Mouse (Mus musculus) forebrain, embryonic 13.5 days (tissue): ENCODE results near the gene Ccr9. TPM values are rescaled to one million over a fixed set of nuclear protein-coding genes. Genes with fewer than 3 reads are reported as not detected.
"Not testable (repeated sequence)": the region's sequence is repeated elsewhere in the genome, so short reads cannot be mapped to it uniquely, and the experiment has no call there.

Experiments used
- ATAC-seq: fragments of 200-750 bp; cut with Nextera tagmentation; 2 replicates; pipeline ENCODE4 v1.8.0; 2017
- H3K27ac ChIP-seq: fragments of 300-500 bp; sonication (generic); 2 replicates; pipeline ENCODE4 v1.5.1; 2015; ENCODE audit warnings: inconsistent platforms, mild to moderate bottlenecking, moderate library complexity
- H3K27me3 ChIP-seq: fragments of 300-500 bp; sonication (generic); 2 replicates; pipeline ENCODE4 v1.6.1; 2015; ENCODE audit warnings: mild to moderate bottlenecking, inconsistent platforms
- H3K36me3 ChIP-seq: fragments of 300-500 bp; sonication (generic); 2 replicates; pipeline ENCODE4 v1.6.1; 2015; ENCODE audit warnings: mild to moderate bottlenecking, inconsistent platforms; ENCODE audit not compliant: poor library complexity, severe bottlenecking
- H3K4me1 ChIP-seq: fragments of 300-500 bp; sonication (generic); 2 replicates; pipeline ENCODE4 v1.6.1; 2015; ENCODE audit warnings: inconsistent platforms
- H3K4me2 ChIP-seq: fragments of 300-500 bp; sonication (generic); 2 replicates; pipeline ENCODE4 v1.6.1; 2015; ENCODE audit warnings: inconsistent platforms, mild to moderate bottlenecking, moderate library complexity
- H3K4me3 ChIP-seq: fragments of 300-500 bp; sonication (generic); 2 replicates; pipeline ENCODE4 v1.5.1; 2015; ENCODE audit warnings: mild to moderate bottlenecking, inconsistent platforms
- H3K9ac ChIP-seq: fragments of 300-500 bp; sonication (generic); 2 replicates; pipeline ENCODE4 v1.6.1; 2015; ENCODE audit warnings: mild to moderate bottlenecking, inconsistent platforms
- H3K9me3 ChIP-seq: fragments of 300-500 bp; sonication (generic); replicated peaks from 2 replicates; pipeline ENCODE4 v1.6.1; 2016; ENCODE audit warnings: inconsistent platforms
- WGBS: fragments of 180-500 bp; shearing (Covaris S2); methylation state at CpG from one replicate; pipeline ENCODE4 v1.1.7; 2015; 5-methylcytosine and 5-hydroxymethylcytosine counted together
- polyA plus RNA-seq: library from polyadenylated mRNA; unstranded; fragments of >200 nt; fragmentation: Nextera tagmentation; extraction: Ambion mirVana; gene quantifications from 2 replicates; pipeline ENCODE4 v1.2.1, GENCODE M21; 2015

Gene Ccr9
- polyA plus RNA-seq, 1 experiment from 2014 or later, result 0.17 TPM

DNA sequence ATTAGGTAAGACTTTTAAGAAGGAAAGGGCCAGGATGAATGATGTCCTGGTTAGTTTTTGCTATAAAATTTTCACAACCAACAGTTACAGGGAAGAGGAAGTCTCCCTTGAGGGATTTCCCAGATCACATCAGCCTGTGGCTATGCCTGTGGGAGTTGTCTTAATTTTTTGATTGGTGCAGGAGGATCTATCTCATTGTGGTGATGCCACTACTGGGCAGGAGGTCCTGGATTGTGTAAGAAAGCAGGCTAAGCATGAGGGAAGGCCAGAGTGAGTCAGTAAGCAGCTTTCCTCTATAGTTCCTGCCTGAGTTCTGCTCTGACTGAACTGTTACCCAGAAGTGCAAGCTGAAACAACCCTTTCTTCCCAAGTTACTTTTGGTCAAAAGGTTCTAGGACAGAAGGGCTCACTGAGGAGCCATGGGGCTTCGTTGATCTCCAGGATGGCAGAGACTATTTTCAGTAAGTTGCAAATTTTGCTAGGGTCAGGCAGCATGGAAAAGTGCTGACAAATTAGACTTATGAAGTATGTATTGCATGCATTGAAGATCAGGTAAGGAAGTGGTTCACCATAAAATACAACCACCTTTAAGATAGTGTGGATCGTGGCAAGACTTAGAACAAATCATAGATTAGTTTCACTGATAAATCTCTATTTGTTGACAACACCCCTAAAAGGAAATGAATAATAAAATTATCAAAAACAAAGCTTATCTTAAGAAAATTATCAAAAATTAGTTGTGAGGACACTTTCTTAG, 44.7 kb downstream of the Ccr9 start:
- 75% methylated on average over 2 of the region's 2 CpGs for WGBS
- H3K9me3 ChIP-seq, result no peaks in the 10 kb centered on the region
- no peak overlapping the region for H3K27ac ChIP-seq
- H3K4me1 ChIP-seq, result no peaks in the 10 kb centered on the region
- H3K27me3 ChIP-seq, result no peaks in the 10 kb centered on the region
- ATAC-seq, result no peak
- H3K4me2 ChIP-seq, result no peak overlapping the region
- no peak overlapping the region for H3K9ac ChIP-seq
- no peaks in the 10 kb centered on the region for H3K36me3 ChIP-seq
- H3K4me3 ChIP-seq, result no peak overlapping the region

DNA sequence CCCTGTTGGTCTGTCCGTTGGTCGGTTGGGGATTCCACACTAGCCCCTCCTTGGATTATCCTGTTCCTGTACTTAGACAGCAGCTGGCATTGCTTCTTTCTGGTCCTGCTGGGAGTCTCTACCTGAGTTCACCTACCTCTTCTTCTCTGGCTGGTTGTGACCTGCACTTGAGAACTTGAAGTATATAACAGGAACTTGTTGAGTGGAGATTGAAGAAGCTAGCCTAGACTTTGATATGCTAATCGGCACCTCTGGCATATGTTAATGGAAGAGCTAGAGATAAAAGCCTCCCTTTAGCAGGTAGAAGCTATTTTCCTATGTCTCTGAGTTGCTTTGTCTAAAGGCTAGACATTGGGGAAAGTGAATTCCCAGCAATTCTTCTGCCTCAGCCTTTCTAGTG, 53.0 kb downstream of the Ccr9 start:
- 76% methylated on average over 3 of the region's 3 CpGs for WGBS
- H3K27me3 ChIP-seq, result no peaks in the 10 kb centered on the region
- no peak overlapping the region for H3K4me2 ChIP-seq
- H3K4me1 ChIP-seq, result no peaks in the 10 kb centered on the region
- no peak overlapping the region for H3K9ac ChIP-seq
- H3K9me3 ChIP-seq, result no peaks in the 10 kb centered on the region
- H3K36me3 ChIP-seq, result no peaks in the 10 kb centered on the region
- no peak overlapping the region for H3K4me3 ChIP-seq
- H3K27ac ChIP-seq, result no peak overlapping the region
- no peak for ATAC-seq

DNA sequence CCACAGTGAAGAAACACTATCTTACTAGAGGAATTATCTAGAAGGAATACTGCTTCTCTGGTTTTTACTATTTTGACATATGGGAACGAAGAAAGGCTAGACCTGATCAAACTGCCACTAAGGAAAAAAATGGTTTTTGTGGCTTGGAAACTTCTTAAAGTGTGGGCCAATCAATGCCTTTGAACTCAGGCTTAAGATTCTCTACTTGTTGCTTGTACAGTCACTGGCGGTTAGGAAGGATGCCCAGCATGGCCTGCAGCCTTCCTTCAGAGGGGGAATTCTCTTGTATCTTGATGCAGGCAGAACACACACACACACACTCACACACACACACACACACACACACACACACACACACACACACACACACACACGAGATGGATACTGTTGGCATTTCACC, 55.9 kb downstream of the Ccr9 start:
- no peak for ATAC-seq
- Histone ChIP-seq H3K36me3 (no peaks in the 10 kb centered on the region), H3K4me3 (no peak overlapping the region), H3K9ac (no peak overlapping the region), H3K27me3 (no peaks in the 10 kb centered on the region), H3K4me1 (no peaks in the 10 kb centered on the region), H3K27ac (no peak overlapping the region), H3K9me3 (no peaks in the 10 kb centered on the region), H3K4me2 (no peak overlapping the region)
- 86% methylated on average over 3 of the region's 3 CpGs for WGBS

DNA sequence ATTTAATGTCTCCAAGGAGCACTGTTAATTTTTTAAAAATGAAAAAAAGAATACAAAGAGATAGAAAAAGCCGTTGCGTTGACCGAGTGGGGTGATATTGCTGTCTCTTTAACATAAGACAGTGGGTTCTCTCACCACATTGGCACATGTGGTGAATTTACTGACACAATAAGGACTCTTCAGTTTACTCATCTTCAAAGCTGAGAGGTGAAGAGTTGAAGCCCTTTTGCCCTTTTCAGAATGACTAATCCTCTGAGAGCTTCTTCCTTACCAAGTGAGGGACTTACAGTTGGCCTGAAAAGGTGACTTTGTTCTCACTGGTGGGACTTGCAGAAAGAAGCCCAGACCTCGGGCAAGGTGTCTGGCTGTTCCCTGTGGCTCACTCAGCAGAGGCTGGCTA, 62.6 kb downstream of the Ccr9 start:
- Histone ChIP-seq H3K36me3 (no peaks in the 10 kb centered on the region), H3K9me3 (no peaks in the 10 kb centered on the region), H3K9ac (no peak overlapping the region), H3K27me3 (no peaks in the 10 kb centered on the region), H3K4me1 (no peaks in the 10 kb centered on the region), H3K4me3 (no peak overlapping the region), H3K27ac (no peak overlapping the region), H3K4me2 (no peak overlapping the region)
- ATAC-seq, result no peak
- 85% methylated on average over 4 of the region's 4 CpGs for WGBS

DNA sequence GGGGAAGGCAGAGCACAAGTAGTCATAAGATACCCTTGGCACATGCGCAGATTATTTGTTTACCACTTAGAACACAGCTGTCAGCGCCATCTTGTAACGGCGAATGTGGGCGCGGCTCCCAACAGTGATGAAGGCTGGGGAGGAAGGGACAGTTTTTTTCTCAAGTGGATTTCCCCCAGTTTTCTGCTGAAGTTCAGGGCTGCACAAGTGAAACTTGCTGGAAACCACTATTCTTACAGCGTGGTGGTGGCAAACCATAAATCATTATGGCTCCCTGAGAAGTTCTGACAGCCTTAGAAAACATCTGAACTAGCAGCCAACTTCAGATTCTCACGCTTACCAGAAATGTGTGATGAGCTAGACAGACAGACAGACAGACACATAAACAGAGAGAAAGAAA, 71.4 kb downstream of the Ccr9 start:
- not testable (repeated sequence) for H3K4me2 ChIP-seq, H3K9me3 ChIP-seq, H3K27me3 ChIP-seq, ATAC-seq, H3K4me3 ChIP-seq, H3K9ac ChIP-seq, H3K36me3 ChIP-seq, H3K27ac ChIP-seq, H3K4me1 ChIP-seq
- WGBS, result 89% methylated on average over 8 of the region's 8 CpGs

DNA sequence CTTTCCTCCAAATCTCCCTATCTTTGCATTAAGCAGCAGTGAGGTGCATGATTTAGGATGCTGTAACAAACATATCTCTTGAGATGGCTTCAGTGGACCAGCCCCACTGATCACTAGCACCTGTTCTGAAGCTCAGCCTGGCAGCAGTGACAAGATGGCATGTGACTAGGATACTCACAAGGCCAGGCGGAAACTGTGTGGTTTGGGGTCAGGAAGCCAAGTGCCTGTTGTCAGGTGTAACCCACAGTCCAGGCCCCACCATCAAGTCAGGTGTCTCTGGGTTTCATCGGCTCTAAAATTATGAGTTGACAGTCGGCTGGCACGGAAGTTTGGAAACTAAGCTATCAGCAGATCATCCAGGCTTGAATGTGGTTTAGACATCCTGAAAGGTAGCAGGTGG, 76.1 kb downstream of the Ccr9 start:
- Histone ChIP-seq H3K4me3 (no peak overlapping the region), H3K9ac (no peak overlapping the region), H3K27ac (no peak overlapping the region), H3K9me3 (no peaks in the 10 kb centered on the region), H3K4me1 (no peaks in the 10 kb centered on the region), H3K27me3 (no peaks in the 10 kb centered on the region), H3K4me2 (no peak overlapping the region), H3K36me3 (no peaks in the 10 kb centered on the region)
- WGBS, result 94% methylated on average over 4 of the region's 4 CpGs
- no peak for ATAC-seq

DNA sequence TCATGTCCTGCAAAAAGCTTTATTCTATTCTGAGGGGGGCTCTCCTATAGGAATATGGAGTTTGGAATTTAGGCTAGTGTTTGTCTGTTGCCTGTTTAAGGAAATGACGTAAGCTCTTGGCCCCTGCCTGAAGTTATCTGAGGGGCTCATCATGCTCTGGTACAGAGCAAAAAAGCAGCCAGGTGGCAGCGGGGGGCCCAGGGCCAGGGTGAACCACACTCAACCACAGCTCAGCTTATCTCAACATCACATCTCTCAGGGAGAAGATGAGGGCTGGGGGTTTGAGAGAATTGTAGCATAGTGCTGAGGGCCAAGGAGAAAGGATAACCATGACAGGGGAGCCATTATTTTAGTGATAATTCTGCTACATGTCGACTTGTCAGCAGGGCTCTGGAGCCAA, 78.5 kb downstream of the Ccr9 start:
- Histone ChIP-seq H3K27ac (no peak overlapping the region), H3K27me3 (no peaks in the 10 kb centered on the region), H3K9ac (no peak overlapping the region), H3K4me3 (no peak overlapping the region), H3K36me3 (no peaks in the 10 kb centered on the region), H3K9me3 (no peaks in the 10 kb centered on the region), H3K4me2 (no peak overlapping the region), H3K4me1 (no peaks in the 10 kb centered on the region)
- no peak for ATAC-seq
- 89% methylated on average over 3 of the region's 3 CpGs for WGBS

DNA sequence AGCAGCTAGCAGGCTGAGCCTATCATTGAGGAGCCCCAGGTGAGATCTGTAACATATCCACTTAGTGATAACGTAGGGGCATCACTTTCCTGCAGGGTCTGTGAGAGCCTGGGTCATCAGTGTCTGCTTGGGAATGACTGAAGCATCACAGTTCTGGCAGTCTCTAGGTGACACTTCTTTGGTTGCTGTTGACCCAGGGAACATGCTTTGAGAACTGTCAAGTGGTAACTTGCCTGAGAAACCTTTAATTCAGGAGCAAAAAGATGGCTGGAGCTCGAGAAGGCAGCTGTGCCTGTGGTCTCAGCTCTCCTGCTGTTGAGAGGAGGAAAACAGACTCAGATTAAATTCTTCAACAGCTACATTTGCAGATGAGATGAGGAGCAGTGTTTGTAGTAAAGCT, 79.1 kb downstream of the Ccr9 start:
- Histone ChIP-seq H3K4me3 (no peak overlapping the region), H3K4me1 (no peaks in the 10 kb centered on the region), H3K9me3 (no peaks in the 10 kb centered on the region), H3K4me2 (no peak overlapping the region), H3K27ac (no peak overlapping the region), H3K27me3 (no peaks in the 10 kb centered on the region), H3K36me3 (no peaks in the 10 kb centered on the region), H3K9ac (no peak overlapping the region)
- 81% methylated on average over 2 of the region's 2 CpGs for WGBS
- ATAC-seq, result no peak

DNA sequence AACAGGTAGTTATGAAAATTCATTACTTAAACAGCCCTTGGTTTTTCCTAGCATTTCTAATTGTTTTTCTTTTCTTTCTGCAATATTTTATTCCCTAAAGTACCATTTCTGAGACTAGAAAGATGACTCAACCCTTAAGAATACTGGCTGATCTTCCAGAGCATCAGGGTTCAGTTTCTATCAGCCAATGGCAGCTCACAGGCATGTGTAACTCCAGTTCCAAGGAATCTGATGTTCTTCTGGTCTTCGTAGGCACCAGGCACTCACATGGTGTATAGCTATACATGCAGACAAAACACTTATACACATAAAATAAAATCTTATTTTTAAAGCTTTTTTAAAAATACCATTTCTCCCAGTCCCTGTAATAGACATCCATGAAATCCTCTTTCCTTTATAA, 79.9 kb downstream of the Ccr9 start:
- no peaks in the 10 kb centered on the region for H3K36me3 ChIP-seq
- H3K4me3 ChIP-seq, result no peak overlapping the region
- WGBS, result 86% methylated on average over 1 of the region's 1 CpGs
- no peak overlapping the region for H3K9ac ChIP-seq
- no peak overlapping the region for H3K27ac ChIP-seq
- no peaks in the 10 kb centered on the region for H3K4me1 ChIP-seq
- H3K9me3 ChIP-seq, result no peaks in the 10 kb centered on the region
- no peaks in the 10 kb centered on the region for H3K27me3 ChIP-seq
- H3K4me2 ChIP-seq, result no peak overlapping the region
- no peak for ATAC-seq

DNA sequence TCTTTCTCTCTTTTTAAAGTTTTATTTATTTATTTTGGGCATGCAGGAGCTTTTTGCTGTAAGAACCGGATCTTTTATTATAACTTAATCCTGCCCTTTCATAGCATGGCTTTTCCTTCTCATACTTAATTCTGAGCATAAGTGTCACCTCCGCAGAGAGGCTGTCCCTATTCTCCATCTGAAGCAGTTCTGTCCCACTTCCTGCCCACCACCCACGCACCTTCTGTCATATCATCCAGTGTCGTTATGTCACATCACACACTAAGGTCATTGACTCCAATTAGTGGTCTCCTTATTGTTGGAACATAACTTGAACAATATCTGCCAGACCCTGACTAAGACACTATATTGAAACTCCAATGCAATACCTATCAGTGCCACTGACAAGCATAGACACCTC, 80.4 kb downstream of the Ccr9 start:
- 76% methylated on average over 4 of the region's 4 CpGs for WGBS
- Histone ChIP-seq H3K36me3 (no peaks in the 10 kb centered on the region), H3K27ac (no peak overlapping the region), H3K4me1 (no peaks in the 10 kb centered on the region), H3K27me3 (no peaks in the 10 kb centered on the region), H3K9me3 (no peaks in the 10 kb centered on the region), H3K9ac (no peak overlapping the region), H3K4me2 (no peak overlapping the region), H3K4me3 (no peak overlapping the region)
- no peak for ATAC-seq

DNA sequence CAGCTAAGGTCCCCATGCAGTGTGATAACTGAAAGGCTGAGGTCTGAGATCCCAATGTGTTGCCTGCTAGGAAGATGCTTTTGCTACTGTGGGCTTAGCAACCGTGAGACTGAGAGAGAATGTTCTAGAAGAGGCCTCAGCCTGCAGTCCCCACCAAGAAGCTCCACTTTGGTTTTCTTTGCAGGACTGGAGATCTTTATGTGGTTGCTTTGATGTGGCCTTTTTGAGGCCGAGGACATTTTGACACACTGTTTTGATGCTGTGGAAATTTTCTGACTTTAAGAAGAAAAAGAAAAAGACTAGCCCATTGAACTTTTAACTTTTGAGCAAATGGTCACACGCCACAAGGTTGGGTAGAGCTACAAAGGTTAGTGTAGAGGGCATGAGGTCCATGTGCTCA, 82.6 kb downstream of the Ccr9 start:
- WGBS, result 86% methylated on average over 3 of the region's 3 CpGs
- Histone ChIP-seq H3K27me3 (no peaks in the 10 kb centered on the region), H3K4me3 (no peak overlapping the region), H3K9ac (no peak overlapping the region), H3K36me3 (no peaks in the 10 kb centered on the region), H3K4me1 (no peaks in the 10 kb centered on the region), H3K4me2 (no peak overlapping the region), H3K27ac (no peak overlapping the region), H3K9me3 (no peaks in the 10 kb centered on the region)
- no peak for ATAC-seq

DNA sequence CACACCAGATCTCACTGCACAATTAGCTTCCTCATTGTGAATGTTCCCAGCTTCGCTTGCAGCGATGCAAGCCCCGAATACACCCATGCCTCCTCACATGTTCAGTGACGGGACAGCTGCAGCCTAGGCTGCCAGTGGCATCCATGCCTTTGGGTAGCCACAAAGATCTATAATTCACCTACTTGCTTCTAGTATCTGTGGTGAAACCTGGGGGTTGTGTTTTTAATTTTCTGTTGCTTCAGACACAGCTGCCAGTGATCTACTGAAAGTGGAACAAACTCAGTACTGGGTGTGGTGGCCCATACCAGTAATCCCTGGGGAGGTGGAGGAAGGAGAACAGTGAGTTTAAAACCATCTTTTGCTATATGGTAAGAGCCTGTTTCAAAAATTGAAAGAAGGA, 84.6 kb downstream of the Ccr9 start:
- no peaks in the 10 kb centered on the region for H3K4me1 ChIP-seq
- H3K9ac ChIP-seq, result no peak overlapping the region
- H3K9me3 ChIP-seq, result no peaks in the 10 kb centered on the region
- H3K36me3 ChIP-seq, result no peaks in the 10 kb centered on the region
- no peak for ATAC-seq
- WGBS, result 92% methylated on average over 4 of the region's 4 CpGs
- no peaks in the 10 kb centered on the region for H3K27me3 ChIP-seq
- no peak overlapping the region for H3K4me3 ChIP-seq
- H3K27ac ChIP-seq, result no peak overlapping the region
- no peak overlapping the region for H3K4me2 ChIP-seq

DNA sequence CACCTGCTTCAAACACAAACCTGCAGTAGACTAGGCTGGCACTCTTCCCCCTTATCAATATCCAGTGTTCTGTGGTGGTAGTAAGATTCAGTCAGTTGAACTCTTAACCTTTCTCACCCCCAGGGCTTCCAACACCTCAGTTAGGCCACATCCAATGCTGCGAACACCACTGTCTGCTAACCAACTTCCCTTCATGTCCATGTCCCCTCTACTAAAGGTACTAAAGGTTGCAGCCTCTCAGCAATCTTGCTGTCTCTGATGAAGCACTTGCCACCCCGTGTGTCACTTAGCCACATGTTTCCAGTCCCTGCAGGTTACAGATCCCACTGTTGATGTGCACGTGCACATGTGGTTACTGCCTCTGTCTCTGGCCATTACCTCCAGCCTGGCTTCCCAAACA, 85.5 kb downstream of the Ccr9 start:
- no peak overlapping the region for H3K4me2 ChIP-seq
- H3K9ac ChIP-seq, result no peak overlapping the region
- no peaks in the 10 kb centered on the region for H3K27me3 ChIP-seq
- no peaks in the 10 kb centered on the region for H3K9me3 ChIP-seq
- ATAC-seq, result no peak
- no peaks in the 10 kb centered on the region for H3K36me3 ChIP-seq
- H3K4me1 ChIP-seq, result no peaks in the 10 kb centered on the region
- 91% methylated on average over 3 of the region's 3 CpGs for WGBS
- no peak overlapping the region for H3K27ac ChIP-seq
- H3K4me3 ChIP-seq, result no peak overlapping the region
